Mouse (Mus musculus): ENCODE data around the gene Ccdc97. TPM values are rescaled to one million over a fixed set of nuclear protein-coding genes. Genes with fewer than 3 reads are reported as not detected.

Ccdc97 gene
- total RNA-seq, 2 experiments from 2014 or later, result 65.4 to 66.5 TPM

- TF ChIP-seq CTCF (IDR thresholded peaks at IDR 0.05), result no peak
- intact Hi-C loops (cut with DNase I), result loop anchor here (1.0 to 2.0 kb wide), 2 partner anchors 17 to 35 kb away; partner anchors contain the start of gene Exosc5
- no peak overlapping the region for H3K4me3 ChIP-seq
These were observed 42.7 kb downstream of the Ccdc97 start for GRCm38 (mm10) chr7:25676085-25676781.

GRCm38 (mm10) chr7:25675405-25675804 lies 43.5 kb downstream of the Ccdc97 start:
- Histone ChIP-seq H3K27ac (no peak overlapping the region), H3K4me3 (no peak overlapping the region)
- intact Hi-C loops (cut with DNase I), result no loop called here
- no peak for DNase-seq (ENCODE audit: extremely low spot score in 1 of 2, low spot score in 2 of 2)
- TF ChIP-seq CTCF (IDR thresholded peaks at IDR 0.05), result no peak

More at GRCm38 (mm10) chr7:25676085-25676781, 42.7 kb downstream of the Ccdc97 start:
- peak; percentile 87 to 89 for DNase-seq (ENCODE audit: extremely low spot score in 1 of 2, low spot score in 2 of 2)
- no peak overlapping the region for H3K27ac ChIP-seq

GRCm38 (mm10) chr7:25674719-25675300 lies 44.1 kb downstream of the Ccdc97 start, which contains the start of gene Tmem91:
TSS of gene Tmem91 (minus strand) at chr7:25675166.
- peak in 1 of 2 experiments; percentile 23 for DNase-seq (ENCODE audit: extremely low spot score in 1 of 2, low spot score in 2 of 2)
- TF ChIP-seq CTCF (IDR thresholded peaks at IDR 0.05), result no peak
- Histone ChIP-seq H3K27ac (no peak within 1 kb of the TSS), H3K4me3 (peak within 1 kb of the TSS; percentile 38)
- intact Hi-C loops (cut with DNase I), result no loop called here

GRCm38 (mm10) chr7:25674297-25674696 lies 44.6 kb downstream of the Ccdc97 start:
- DNase-seq (ENCODE audit: extremely low spot score in 1 of 2, low spot score in 2 of 2), result no peak
- peak overlapping the region; percentile 38 for H3K4me3 ChIP-seq
- no peak for TF ChIP-seq CTCF (IDR thresholded peaks at IDR 0.05)
- no peak overlapping the region for H3K27ac ChIP-seq
- intact Hi-C loops (cut with DNase I), result no loop called here

GRCm38 (mm10) chr7:25672442-25672841 lies 46.4 kb downstream of the Ccdc97 start:
- DNase-seq (ENCODE audit: extremely low spot score in 1 of 2, low spot score in 2 of 2), result no peak
- intact Hi-C loops (cut with DNase I), result no loop called here
- no peak overlapping the region for H3K27ac ChIP-seq
- TF ChIP-seq CTCF (IDR thresholded peaks at IDR 0.05), result peak; percentile 14
- no peak overlapping the region for H3K4me3 ChIP-seq

- Histone ChIP-seq H3K4me3 (no peak overlapping the region), H3K27ac (no peak overlapping the region)
- intact Hi-C loops (cut with DNase I), result no loop called here
- TF ChIP-seq CTCF (IDR thresholded peaks at IDR 0.05), result no peak
- no peak for DNase-seq (ENCODE audit: extremely low spot score in 1 of 2, low spot score in 2 of 2)
These were observed 47.2 kb downstream of the Ccdc97 start for GRCm38 (mm10) chr7:25671686-25672085.

GRCm38 (mm10) chr7:25670096-25670495 lies 48.8 kb downstream of the Ccdc97 start:
- Histone ChIP-seq H3K4me3 (no peak overlapping the region), H3K27ac (no peak overlapping the region)
- intact Hi-C loops (cut with DNase I), result no loop called here
- no peak for TF ChIP-seq CTCF (IDR thresholded peaks at IDR 0.05)
- no peak for DNase-seq (ENCODE audit: extremely low spot score in 1 of 2, low spot score in 2 of 2)

- no peak for TF ChIP-seq CTCF (IDR thresholded peaks at IDR 0.05)
- intact Hi-C loops (cut with DNase I), result no loop called here
- H3K27ac ChIP-seq, result no peak overlapping the region
- H3K4me3 ChIP-seq, result no peak overlapping the region
- DNase-seq (ENCODE audit: extremely low spot score in 1 of 2, low spot score in 2 of 2), result no peak
These were observed 49.3 kb downstream of the Ccdc97 start for GRCm38 (mm10) chr7:25669631-25670030.

- H3K4me3 ChIP-seq, result no peak overlapping the region
- H3K27ac ChIP-seq, result no peak overlapping the region
- TF ChIP-seq CTCF (IDR thresholded peaks at IDR 0.05), result no peak
- intact Hi-C loops (cut with DNase I), result no loop called here
- no peak for DNase-seq (ENCODE audit: extremely low spot score in 1 of 2, low spot score in 2 of 2)
These were observed 49.7 kb downstream of the Ccdc97 start for GRCm38 (mm10) chr7:25669158-25669557.

- TF ChIP-seq CTCF (IDR thresholded peaks at IDR 0.05), result no peak
- intact Hi-C loops (cut with DNase I), result no loop called here
- DNase-seq (ENCODE audit: extremely low spot score in 1 of 2, low spot score in 2 of 2), result no peak
- Histone ChIP-seq H3K27ac (no peak overlapping the region), H3K4me3 (no peak overlapping the region)
These were observed 52.5 kb downstream of the Ccdc97 start for GRCm38 (mm10) chr7:25666381-25666780.

Other genes starting within 250 kb of the Ccdc97 start
- gene Ceacam1, start 241.5 kb downstream of the Ccdc97 start, total RNA-seq (2021), result 1 to 10 TPM; 3.1 to 4.1 TPM
- under 1 TPM; 0.35 to 0.68 TPM for gene Ceacam2, start 179.2 kb downstream of the Ccdc97 start, total RNA-seq (2021)
- gene Erich4, start 103.2 kb downstream of the Ccdc97 start, total RNA-seq (2021), result not detected
- 10 to 100 TPM; 51.0 to 55.7 TPM for gene Dmac2, start 99.7 kb downstream of the Ccdc97 start, total RNA-seq (2021)
- under 1 TPM; 0.65 to 0.68 TPM for gene B3gnt8, start 92.4 kb downstream of the Ccdc97 start, total RNA-seq (2021)
- 10 to 100 TPM; 32.9 to 33.9 TPM for gene Bckdha, start 60.1 kb downstream of the Ccdc97 start, total RNA-seq (2021)
- 10 to 100 TPM; 23.3 to 24.0 TPM for gene Exosc5, start 59.9 kb downstream of the Ccdc97 start, total RNA-seq (2021)
- gene Tmem91, start 43.9 kb downstream of the Ccdc97 start, total RNA-seq (2021), result 10 to 100 TPM; 20.7 to 29.4 TPM
- 10 to 100 TPM; 21.3 to 25.9 TPM for gene B9d2, start 38.3 kb downstream of the Ccdc97 start, total RNA-seq (2021)
- gene Tgfb1, start 32.1 kb downstream of the Ccdc97 start, total RNA-seq (2021), result 10 to 100 TPM in 1 of 2 experiments, 1 to 10 TPM in 1; 7.3 to 10.7 TPM
- 100 to 1,000 TPM in 1 of 2 experiments, 10 to 100 TPM in 1; 96.5 to 101 TPM for gene Hnrnpul1, start 35.7 kb upstream of the Ccdc97 start, total RNA-seq (2021)
- 10 to 100 TPM; 33.2 to 40.5 TPM for gene Axl, start 69.6 kb upstream of the Ccdc97 start, total RNA-seq (2021)
- gene Cyp2s1, start 97.8 kb upstream of the Ccdc97 start, total RNA-seq (2021), result 1 to 10 TPM; 3.2 to 4.2 TPM
- gene Cyp2b10, start 178.5 kb upstream of the Ccdc97 start, total RNA-seq (2021), result under 1 TPM in 1 of 2 experiments, not detected in 1; 0.18 TPM